Mouse (Mus musculus) forelimb bud, embryonic 11.5 days (tissue): ENCODE data around the gene Epc2.

Experiments
- DNase-seq: peaks from one replicate; pipeline ENCODE4 v3.0.0-alpha.2; 2012; ENCODE audit warnings: low read depth, low spot score

Epc2 gene

GRCm38 (mm10) chr2:49450931-49451636, at the start of gene Epc2:
Epc2 (plus strand) TSS chr2:49451486.
- DNase-seq = peak; percentile 91

GRCm38 (mm10) chr2:49405954-49406353, 45.3 kb upstream of the Epc2 start:
- DNase-seq = no peak

- DNase-seq = no peak
These were observed 39.6 kb upstream of the Epc2 start for GRCm38 (mm10) chr2:49411685-49412084.

GRCm38 (mm10) chr2:49412576-49412975, 38.7 kb upstream of the Epc2 start:
- no peak for DNase-seq

- no peak for DNase-seq
These were observed 35.4 kb upstream of the Epc2 start for GRCm38 (mm10) chr2:49415868-49416267.

- no peak for DNase-seq
These were observed 34.2 kb upstream of the Epc2 start for GRCm38 (mm10) chr2:49417018-49417604.

- no peak for DNase-seq
These were observed 30.9 kb upstream of the Epc2 start for GRCm38 (mm10) chr2:49420396-49420795.

- no peak for DNase-seq
These were observed 27.4 kb upstream of the Epc2 start for GRCm38 (mm10) chr2:49423857-49424256.

- no peak for DNase-seq
These were observed 26.5 kb upstream of the Epc2 start for GRCm38 (mm10) chr2:49424788-49425187.

GRCm38 (mm10) chr2:49426175-49426574, 25.1 kb upstream of the Epc2 start:
- no peak for DNase-seq

- DNase-seq = no peak
These were observed 20.3 kb upstream of the Epc2 start for GRCm38 (mm10) chr2:49431015-49431414.

- DNase-seq = no peak
These were observed 18.1 kb upstream of the Epc2 start for GRCm38 (mm10) chr2:49433211-49433610.

- DNase-seq = no peak
These were observed 5.0 kb upstream of the Epc2 start for GRCm38 (mm10) chr2:49446238-49446637.

GRCm38 (mm10) chr2:49447586-49448475, 3.5 kb upstream of the Epc2 start:
- peak; percentile 52 for DNase-seq

- DNase-seq = no peak
These were observed 819 bp upstream of the Epc2 start for GRCm38 (mm10) chr2:49450467-49450866.

- DNase-seq = peak; percentile 96
These were observed 438 bp downstream of the Epc2 start for GRCm38 (mm10) chr2:49451637-49452211.

- peak; percentile 78 for DNase-seq
These were observed 1.3 kb downstream of the Epc2 start for GRCm38 (mm10) chr2:49452451-49453081.

GRCm38 (mm10) chr2:49457797-49458196, 6.5 kb downstream of the Epc2 start:
- DNase-seq = no peak

- no peak for DNase-seq
These were observed 14.5 kb downstream of the Epc2 start for GRCm38 (mm10) chr2:49465672-49466222.

- no peak for DNase-seq
These were observed 15.8 kb downstream of the Epc2 start for GRCm38 (mm10) chr2:49467038-49467437.

GRCm38 (mm10) chr2:49471188-49471587, 19.9 kb downstream of the Epc2 start:
- DNase-seq = no peak
